Mouse (Mus musculus) layer of hippocampus, postnatal 14 days (tissue): ENCODE results near the gene Kank1. TPM values are rescaled to one million over a fixed set of nuclear protein-coding genes. Genes with fewer than 3 reads are reported as not detected.

ENCODE experiments used
- DNase-seq, 2 experiments: peaks; one replicate each; pipeline ENCODE4 v3.0.0; 2021 to 2022; ENCODE audit warnings: low spot score in 2 of 2, mixed read lengths in 1 of 2
- total RNA-seq, 2 experiments: library from RNA; stranded (reverse); gene quantifications; 2 replicates each; pipeline ENCODE4 v1.2.3; 2021

Kank1 gene
- total RNA-seq, 2 experiments from 2014 or later: 42.7 to 45.0 TPM

- DNase-seq: no peak
Measured at GRCm38 (mm10) chr19:25399511-25400211, 162.9 kb downstream of the Kank1 start.

GRCm38 (mm10) chr19:25400212-25400913, 163.6 kb downstream of the Kank1 start:
- DNase-seq: no peak

- no peak for DNase-seq
Measured at GRCm38 (mm10) chr19:25401521-25401920, 164.7 kb downstream of the Kank1 start.

- no peak for DNase-seq
Measured at GRCm38 (mm10) chr19:25404163-25404562, 167.4 kb downstream of the Kank1 start.

GRCm38 (mm10) chr19:25405987-25406386, 169.2 kb downstream of the Kank1 start:
- no peak for DNase-seq

- DNase-seq: peak; percentile 39 to 43
Measured at GRCm38 (mm10) chr19:25406481-25407184, 169.9 kb downstream of the Kank1 start.

- no peak for DNase-seq
Measured at GRCm38 (mm10) chr19:25407185-25407886, 170.6 kb downstream of the Kank1 start.

GRCm38 (mm10) chr19:25407887-25408236, 171.1 kb downstream of the Kank1 start:
- no peak for DNase-seq

GRCm38 (mm10) chr19:25409239-25409638, 172.5 kb downstream of the Kank1 start:
- no peak for DNase-seq

- DNase-seq: peak in 1 of 2 experiments; percentile 18
Measured at GRCm38 (mm10) chr19:25411353-25411752, 174.6 kb downstream of the Kank1 start.

- DNase-seq: no peak
Measured at GRCm38 (mm10) chr19:25415448-25415847, 178.7 kb downstream of the Kank1 start.

- DNase-seq: no peak
Measured at GRCm38 (mm10) chr19:25417671-25418070, 180.9 kb downstream of the Kank1 start.

GRCm38 (mm10) chr19:25419983-25420382, 183.2 kb downstream of the Kank1 start:
- DNase-seq: no peak

GRCm38 (mm10) chr19:25422096-25422495, 185.3 kb downstream of the Kank1 start:
- DNase-seq: no peak

GRCm38 (mm10) chr19:25423371-25423770, 186.6 kb downstream of the Kank1 start:
- DNase-seq: no peak

GRCm38 (mm10) chr19:25426431-25426830, 189.7 kb downstream of the Kank1 start:
- no peak for DNase-seq

GRCm38 (mm10) chr19:25427886-25428285, 191.1 kb downstream of the Kank1 start:
- DNase-seq: no peak

- no peak for DNase-seq
Measured at GRCm38 (mm10) chr19:25428338-25428962, 191.7 kb downstream of the Kank1 start.

- no peak for DNase-seq
Measured at GRCm38 (mm10) chr19:25431431-25431830, 194.7 kb downstream of the Kank1 start.

- DNase-seq: no peak
Measured at GRCm38 (mm10) chr19:25431909-25432308, 195.1 kb downstream of the Kank1 start.

- no peak for DNase-seq
Measured at GRCm38 (mm10) chr19:25433169-25433690, 196.5 kb downstream of the Kank1 start.
